Mouse (Mus musculus) urinary bladder, postnatal 4 days (tissue): ENCODE measurements around the gene Erp29.

Source experiments
- DNase-seq, 2 experiments: peaks; one replicate each; pipeline ENCODE4 v3.0.0; 2021 to 2022; ENCODE audit warnings: low spot score in 2 of 2

Erp29 gene

GRCm38 (mm10) chr5:121389106-121389505 lies 63.2 kb downstream of the Erp29 start:
- no peak for DNase-seq

GRCm38 (mm10) chr5:121387126-121387525 lies 65.2 kb downstream of the Erp29 start:
- peak in 1 of 2 experiments; percentile 42 for DNase-seq

GRCm38 (mm10) chr5:121386120-121386909 lies 66.0 kb downstream of the Erp29 start:
- DNase-seq: no peak

DNA sequence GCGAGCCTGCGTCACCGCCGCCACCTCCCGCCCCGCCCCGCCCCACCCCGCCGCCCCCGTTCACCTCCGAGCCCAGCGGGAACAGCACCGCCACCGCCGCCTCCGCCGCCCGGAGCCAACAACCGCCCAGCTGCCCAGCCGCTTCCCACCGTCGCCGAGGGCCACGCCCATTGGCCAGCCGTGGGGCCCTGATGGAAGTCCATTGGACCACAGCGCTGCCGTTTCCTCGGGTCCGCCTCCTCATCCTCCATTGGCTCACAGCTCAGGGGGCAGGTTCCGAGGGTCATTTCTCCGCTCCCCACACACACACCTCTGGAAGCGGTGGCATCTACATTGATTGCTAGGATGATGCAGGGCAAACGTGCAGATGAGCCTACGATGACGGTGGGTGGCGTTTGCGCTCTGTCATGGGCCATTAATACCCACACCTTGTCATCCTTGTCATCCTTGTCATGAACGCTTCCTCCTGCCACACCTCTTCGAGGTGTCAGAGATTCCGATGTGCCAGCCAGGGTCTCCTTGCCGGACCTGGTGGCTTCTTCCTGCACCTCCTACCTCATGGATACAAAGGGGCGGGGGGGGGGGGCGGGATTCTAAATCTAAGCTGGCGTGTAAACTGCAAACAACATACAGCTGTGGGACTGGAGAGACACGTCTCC lies 66.7 kb downstream of the Erp29 start, which contains the start of gene Trafd1:
Gene Trafd1, minus strand, starts transcription at position 172 of the 659 bp plus-strand sequence.
- DNase-seq: peak; percentile 94 to 95

DNA sequence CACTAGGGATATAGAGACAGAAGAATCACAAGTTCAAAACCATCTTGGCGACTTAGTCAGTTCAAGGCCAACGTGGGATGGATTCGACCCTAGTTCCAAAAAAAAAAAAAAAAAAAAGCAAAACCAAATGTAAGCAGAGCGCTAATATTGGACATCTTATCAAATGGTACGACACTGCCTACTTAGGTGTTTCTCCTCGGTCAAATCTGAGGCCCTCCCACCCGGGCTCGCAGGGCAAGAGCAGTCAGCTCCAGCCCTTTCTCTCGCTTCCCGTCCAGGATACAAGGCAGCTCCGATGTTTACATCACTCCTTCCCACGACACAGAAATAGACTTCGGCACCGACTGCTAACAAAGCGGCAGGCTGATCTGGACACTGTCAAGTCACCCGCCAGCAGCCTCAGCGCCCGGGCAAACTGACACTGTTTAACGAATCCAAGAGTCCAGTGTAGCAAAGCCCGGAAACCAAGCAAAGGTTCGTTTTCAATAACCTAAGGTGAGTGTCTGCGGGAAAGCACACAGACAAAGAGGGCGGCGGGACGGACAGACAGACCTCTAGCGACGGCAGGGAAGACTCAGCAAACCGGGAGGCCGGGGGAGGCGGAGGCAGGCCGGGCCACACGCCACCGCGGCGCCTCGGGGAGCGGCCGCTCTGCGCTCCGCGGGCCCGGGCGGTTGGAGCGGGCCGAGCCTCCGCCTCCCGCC lies 67.4 kb downstream of the Erp29 start:
- peak in 1 of 2 experiments; percentile 36 for DNase-seq

- no peak for DNase-seq
These were observed 68.2 kb downstream of the Erp29 start for GRCm38 (mm10) chr5:121383857-121384756.

- no peak for DNase-seq
These were observed 71.6 kb downstream of the Erp29 start for GRCm38 (mm10) chr5:121380692-121381091.

- no peak for DNase-seq
These were observed 73.5 kb downstream of the Erp29 start for GRCm38 (mm10) chr5:121378678-121379256.
